Mouse (Mus musculus) liver, embryonic 13.5 days (tissue): ENCODE measurements at regions not wholly inside any gene's neighbourhood (a gene's known extent, or its start where the extent isn't known, plus 50 kb on each side); places are given as distances from the start of the nearest gene placed in this dataset.

ENCODE experiments used
- ATAC-seq: fragments of 200-750 bp; cut with Nextera tagmentation; 2 replicates; pipeline ENCODE4 v1.8.0; 2017; ENCODE audit warnings: low read depth, mild to moderate bottlenecking, moderate number of reproducible peaks, moderate library complexity
- DNase-seq: peaks from one replicate; pipeline ENCODE4 v3.0.0; 2022
- H3K27ac ChIP-seq: fragments of 300-500 bp; sonication (generic); 2 replicates; pipeline ENCODE4 v1.5.1; 2015; ENCODE audit warnings: moderate library complexity, mild to moderate bottlenecking, inconsistent platforms
- H3K27me3 ChIP-seq: fragments of 300-500 bp; sonication (generic); 2 replicates; pipeline ENCODE4 v1.6.1; 2015; ENCODE audit warnings: mild to moderate bottlenecking, inconsistent platforms
- H3K36me3 ChIP-seq: fragments of 300-500 bp; sonication (generic); 2 replicates; pipeline ENCODE4 v1.6.1; 2015; ENCODE audit warnings: mild to moderate bottlenecking, inconsistent platforms
- H3K4me1 ChIP-seq: fragments of 300-500 bp; sonication (generic); replicated peaks from 2 replicates; pipeline ENCODE4 v1.6.1; 2015; ENCODE audit warnings: inconsistent platforms
- H3K4me2 ChIP-seq: fragments of 300-500 bp; sonication (generic); 2 replicates; pipeline ENCODE4 v1.6.1; 2015; ENCODE audit warnings: inconsistent platforms, mild to moderate bottlenecking, moderate library complexity
- H3K4me3 ChIP-seq: fragments of 300-500 bp; sonication (generic); replicated peaks from 2 replicates; pipeline ENCODE4 v1.5.1; 2015; ENCODE audit warnings: mild to moderate bottlenecking, inconsistent platforms
- H3K9ac ChIP-seq: fragments of 300-500 bp; sonication (generic); 2 replicates; pipeline ENCODE4 v1.6.1; 2015; ENCODE audit warnings: mild to moderate bottlenecking, inconsistent platforms
- H3K9me3 ChIP-seq: fragments of 300-500 bp; sonication (generic); replicated peaks from 2 replicates; pipeline ENCODE4 v1.6.1; 2016; ENCODE audit warnings: inconsistent platforms
- WGBS: fragments of 180-500 bp; shearing (Covaris S2); methylation state at CpG from one replicate; pipeline ENCODE4 v1.1.7; 2015; ENCODE audit not compliant: insufficient replicate concordance; 5-methylcytosine and 5-hydroxymethylcytosine counted together

- H3K4me3 ChIP-seq, result no peak overlapping the region
- H3K27ac ChIP-seq, result no peak overlapping the region
- no peaks in the 10 kb centered on the region for H3K27me3 ChIP-seq
- no peaks in the 10 kb centered on the region for H3K36me3 ChIP-seq
- H3K9me3 ChIP-seq, result no peaks in the 10 kb centered on the region
- H3K4me2 ChIP-seq, result no peak overlapping the region
- DNase-seq (no peak), ATAC-seq (no peak)
- H3K9ac ChIP-seq, result no peak overlapping the region
- H3K4me1 ChIP-seq, result no peaks in the 10 kb centered on the region
- 51% methylated on average over 7 of the region's 7 CpGs for WGBS
Measured at GRCm38 (mm10) chr2:34082486-34082885, 194.7 kb upstream of the Mvb12b start.

GRCm38 (mm10) chr2:34080176-34080575, 192.4 kb upstream of the Mvb12b start:
- Histone ChIP-seq H3K27ac (no peak overlapping the region), H3K27me3 (no peaks in the 10 kb centered on the region), H3K4me2 (no peak overlapping the region), H3K4me1 (no peaks in the 10 kb centered on the region), H3K9ac (no peak overlapping the region), H3K36me3 (no peaks in the 10 kb centered on the region), H3K9me3 (no peaks in the 10 kb centered on the region), H3K4me3 (no peak overlapping the region)
- WGBS, result 31% methylated on average over 3 of the region's 3 CpGs
- ATAC-seq (no peak), DNase-seq (no peak)

GRCm38 (mm10) chr2:34079282-34079681, 191.5 kb upstream of the Mvb12b start:
- H3K4me2 ChIP-seq, result no peak overlapping the region
- no peak for ATAC-seq
- no peak overlapping the region for H3K4me3 ChIP-seq
- 67% methylated on average over 12 of the region's 12 CpGs for WGBS
- H3K27ac ChIP-seq, result no peak overlapping the region
- no peaks in the 10 kb centered on the region for H3K27me3 ChIP-seq
- H3K36me3 ChIP-seq, result no peaks in the 10 kb centered on the region
- H3K4me1 ChIP-seq, result no peaks in the 10 kb centered on the region
- no peak for DNase-seq
- H3K9ac ChIP-seq, result no peak overlapping the region
- no peaks in the 10 kb centered on the region for H3K9me3 ChIP-seq

- no peak for DNase-seq
- ATAC-seq, result no peak
- no peak overlapping the region for H3K4me3 ChIP-seq
- no peak overlapping the region for H3K9ac ChIP-seq
- no peak overlapping the region for H3K27ac ChIP-seq
- no peaks in the 10 kb centered on the region for H3K36me3 ChIP-seq
- no peak overlapping the region for H3K4me2 ChIP-seq
- no peaks in the 10 kb centered on the region for H3K9me3 ChIP-seq
- no peaks in the 10 kb centered on the region for H3K4me1 ChIP-seq
- WGBS, result 50% methylated on average over 4 of the region's 4 CpGs
- H3K27me3 ChIP-seq, result no peaks in the 10 kb centered on the region
Measured at GRCm38 (mm10) chr2:34078875-34079262, 191.1 kb upstream of the Mvb12b start.

- Histone ChIP-seq H3K4me3 (no peak overlapping the region), H3K4me2 (no peak overlapping the region), H3K9me3 (no peaks in the 10 kb centered on the region), H3K27ac (no peak overlapping the region), H3K4me1 (no peaks in the 10 kb centered on the region), H3K27me3 (no peaks in the 10 kb centered on the region), H3K36me3 (no peaks in the 10 kb centered on the region), H3K9ac (no peak overlapping the region)
- ATAC-seq, result no peak
- no peak for DNase-seq
- 49% methylated on average over 3 of the region's 3 CpGs for WGBS
Measured at GRCm38 (mm10) chr2:34078248-34078874, 190.6 kb upstream of the Mvb12b start.

- 36% methylated on average over 4 of the region's 4 CpGs for whole genome bisulfite sequencing
- no peak overlapping the region for H3K4me3 ChIP-seq
Measured at GRCm38 (mm10) chr2:34076346-34076745, 188.6 kb upstream of the Mvb12b start.

GRCm38 (mm10) chr2:34074066-34074465, 186.3 kb upstream of the Mvb12b start:
- no peaks in the 10 kb centered on the region for H3K27me3 ChIP-seq
- no peak for ATAC-seq
- 34% methylated on average over 3 of the region's 3 CpGs for WGBS
- no peaks in the 10 kb centered on the region for H3K36me3 ChIP-seq
- no peak for DNase-seq
- no peak overlapping the region for H3K9ac ChIP-seq
- H3K9me3 ChIP-seq, result no peaks in the 10 kb centered on the region
- H3K4me2 ChIP-seq, result no peak overlapping the region
- no peak overlapping the region for H3K4me3 ChIP-seq
- H3K4me1 ChIP-seq, result no peaks in the 10 kb centered on the region
- no peak overlapping the region for H3K27ac ChIP-seq

More at GRCm38 (mm10) chr2:34076346-34076745, 188.6 kb upstream of the Mvb12b start:
- H3K36me3 ChIP-seq, result no peaks in the 10 kb centered on the region
- DNase-seq, result no peak
- no peaks in the 10 kb centered on the region for H3K9me3 ChIP-seq
- H3K4me2 ChIP-seq, result no peak overlapping the region
- no peak overlapping the region for H3K9ac ChIP-seq
- H3K4me1 ChIP-seq, result no peaks in the 10 kb centered on the region
- H3K27ac ChIP-seq, result no peak overlapping the region
- H3K27me3 ChIP-seq, result no peaks in the 10 kb centered on the region
- ATAC-seq, result no peak

- ATAC-seq (no peak), DNase-seq (no peak)
- Histone ChIP-seq H3K4me3 (no peak overlapping the region), H3K4me2 (no peak overlapping the region), H3K4me1 (no peaks in the 10 kb centered on the region), H3K27me3 (no peaks in the 10 kb centered on the region), H3K9ac (no peak overlapping the region), H3K27ac (no peak overlapping the region), H3K9me3 (no peaks in the 10 kb centered on the region), H3K36me3 (no peaks in the 10 kb centered on the region)
- WGBS, result 80% methylated on average over 13 of the region's 13 CpGs
Measured at GRCm38 (mm10) chr2:34065592-34065991, 177.8 kb upstream of the Mvb12b start.

GRCm38 (mm10) chr2:34065090-34065489, 177.3 kb upstream of the Mvb12b start:
- 32% methylated on average over 10 of the region's 10 CpGs for WGBS
- DNase-seq (no peak), ATAC-seq (no peak)
- H3K27me3 ChIP-seq, result no peaks in the 10 kb centered on the region
- no peak overlapping the region for H3K4me2 ChIP-seq
- no peak overlapping the region for H3K27ac ChIP-seq
- no peaks in the 10 kb centered on the region for H3K9me3 ChIP-seq
- H3K4me3 ChIP-seq, result no peak overlapping the region
- H3K9ac ChIP-seq, result no peak overlapping the region
- no peaks in the 10 kb centered on the region for H3K4me1 ChIP-seq
- no peaks in the 10 kb centered on the region for H3K36me3 ChIP-seq

GRCm38 (mm10) chr2:34056552-34056951, 168.8 kb upstream of the Mvb12b start:
- no peak for ATAC-seq
- 70% methylated on average over 13 of the region's 13 CpGs for WGBS
- H3K4me1 ChIP-seq, result no peaks in the 10 kb centered on the region
- no peak overlapping the region for H3K27ac ChIP-seq
- H3K9me3 ChIP-seq, result no peaks in the 10 kb centered on the region
- no peaks in the 10 kb centered on the region for H3K36me3 ChIP-seq
- H3K27me3 ChIP-seq, result no peaks in the 10 kb centered on the region
- H3K9ac ChIP-seq, result no peak overlapping the region
- no peak overlapping the region for H3K4me3 ChIP-seq
- H3K4me2 ChIP-seq, result no peak overlapping the region
- DNase-seq, result no peak

GRCm38 (mm10) chr2:34043064-34043463, 155.3 kb upstream of the Mvb12b start:
- H3K4me3 ChIP-seq, result no peak overlapping the region
- no peaks in the 10 kb centered on the region for H3K27me3 ChIP-seq
- no peaks in the 10 kb centered on the region for H3K9me3 ChIP-seq
- 52% methylated on average over 5 of the region's 5 CpGs for WGBS
- no peaks in the 10 kb centered on the region for H3K36me3 ChIP-seq
- no peaks in the 10 kb centered on the region for H3K4me1 ChIP-seq
- H3K9ac ChIP-seq, result no peak overlapping the region
- no peak overlapping the region for H3K27ac ChIP-seq
- DNase-seq, result no peak
- H3K4me2 ChIP-seq, result no peak overlapping the region
- no peak for ATAC-seq

GRCm38 (mm10) chr2:34042336-34042735, 154.6 kb upstream of the Mvb12b start:
- DNase-seq, result no peak
- no peak for ATAC-seq
- H3K36me3 ChIP-seq, result no peaks in the 10 kb centered on the region

More at GRCm38 (mm10) chr2:34042336-34042735, 154.6 kb upstream of the Mvb12b start:
- H3K4me3 ChIP-seq, result no peak overlapping the region
- 32% methylated on average over 7 of the region's 7 CpGs for WGBS
- no peaks in the 10 kb centered on the region for H3K9me3 ChIP-seq
- no peak overlapping the region for H3K9ac ChIP-seq
- no peak overlapping the region for H3K4me2 ChIP-seq
- H3K4me1 ChIP-seq, result no peaks in the 10 kb centered on the region
- no peak overlapping the region for H3K27ac ChIP-seq
- no peaks in the 10 kb centered on the region for H3K27me3 ChIP-seq
